Mouse (Mus musculus): ENCODE measurements at regions not wholly inside any gene's neighbourhood (a gene's known extent, or its start where the extent isn't known, plus 50 kb on each side); places are given as distances from the start of the nearest gene placed in this dataset.

- no peak for ATAC-seq (replicated peaks; ENCODE audit: low FRiP score, low TSS enrichment, poor library complexity, severe bottlenecking)
Measured at GRCm38 (mm10) chr16:30652692-30653091, 53.2 kb downstream of the Fam43a start.

- ATAC-seq (replicated peaks; ENCODE audit: low FRiP score, low TSS enrichment, poor library complexity, severe bottlenecking): no peak
Measured at GRCm38 (mm10) chr16:30653806-30654205, 54.3 kb downstream of the Fam43a start.

- ATAC-seq (replicated peaks; ENCODE audit: low FRiP score, low TSS enrichment, poor library complexity, severe bottlenecking): no peak
Measured at GRCm38 (mm10) chr16:30654226-30654625, 54.7 kb downstream of the Fam43a start.

- ATAC-seq (replicated peaks; ENCODE audit: low FRiP score, low TSS enrichment, poor library complexity, severe bottlenecking): no peak
Measured at GRCm38 (mm10) chr16:30655798-30656221, 56.3 kb downstream of the Fam43a start.

- ATAC-seq (replicated peaks; ENCODE audit: low FRiP score, low TSS enrichment, poor library complexity, severe bottlenecking): no peak
Measured at GRCm38 (mm10) chr16:30656881-30657280, 57.4 kb downstream of the Fam43a start.

- no peak for ATAC-seq (replicated peaks; ENCODE audit: low FRiP score, low TSS enrichment, poor library complexity, severe bottlenecking)
Measured at GRCm38 (mm10) chr16:30658921-30659320, 59.4 kb downstream of the Fam43a start.

GRCm38 (mm10) chr16:30661086-30661977 is 61.8 kb downstream of the Fam43a start:
- ATAC-seq (replicated peaks; ENCODE audit: low FRiP score, low TSS enrichment, poor library complexity, severe bottlenecking): no peak

- ATAC-seq (replicated peaks; ENCODE audit: low FRiP score, low TSS enrichment, poor library complexity, severe bottlenecking): no peak
Measured at GRCm38 (mm10) chr16:30663055-30663454, 63.5 kb downstream of the Fam43a start.

- ATAC-seq (replicated peaks; ENCODE audit: low FRiP score, low TSS enrichment, poor library complexity, severe bottlenecking): no peak
Measured at GRCm38 (mm10) chr16:30663971-30664370, 64.4 kb downstream of the Fam43a start.

GRCm38 (mm10) chr16:30664433-30664832 is 64.9 kb downstream of the Fam43a start:
- ATAC-seq (replicated peaks; ENCODE audit: low FRiP score, low TSS enrichment, poor library complexity, severe bottlenecking): no peak

GRCm38 (mm10) chr16:30665881-30666280 is 66.4 kb downstream of the Fam43a start:
- ATAC-seq (replicated peaks; ENCODE audit: low FRiP score, low TSS enrichment, poor library complexity, severe bottlenecking): no peak

GRCm38 (mm10) chr16:30669883-30670282 is 70.4 kb downstream of the Fam43a start:
- ATAC-seq (replicated peaks; ENCODE audit: low FRiP score, low TSS enrichment, poor library complexity, severe bottlenecking): no peak

- ATAC-seq (replicated peaks; ENCODE audit: low FRiP score, low TSS enrichment, poor library complexity, severe bottlenecking): no peak
Measured at GRCm38 (mm10) chr16:30671584-30671983, 72.1 kb downstream of the Fam43a start.

GRCm38 (mm10) chr16:30672776-30673550 is 73.4 kb downstream of the Fam43a start:
- no peak for ATAC-seq (replicated peaks; ENCODE audit: low FRiP score, low TSS enrichment, poor library complexity, severe bottlenecking)

- no peak for ATAC-seq (replicated peaks; ENCODE audit: low FRiP score, low TSS enrichment, poor library complexity, severe bottlenecking)
Measured at GRCm38 (mm10) chr16:30673662-30674061, 74.1 kb downstream of the Fam43a start.

GRCm38 (mm10) chr16:30675829-30676228 is 76.3 kb downstream of the Fam43a start:
- ATAC-seq (replicated peaks; ENCODE audit: low FRiP score, low TSS enrichment, poor library complexity, severe bottlenecking): no peak

GRCm38 (mm10) chr16:30677016-30677415 is 77.5 kb downstream of the Fam43a start:
- ATAC-seq (replicated peaks; ENCODE audit: low FRiP score, low TSS enrichment, poor library complexity, severe bottlenecking): no peak

GRCm38 (mm10) chr16:30677896-30678707 is 78.6 kb downstream of the Fam43a start:
- no peak for ATAC-seq (replicated peaks; ENCODE audit: low FRiP score, low TSS enrichment, poor library complexity, severe bottlenecking)

GRCm38 (mm10) chr16:30678708-30679492 is 79.4 kb downstream of the Fam43a start:
- no peak for ATAC-seq (replicated peaks; ENCODE audit: low FRiP score, low TSS enrichment, poor library complexity, severe bottlenecking)
